Mouse (Mus musculus): ENCODE results near the gene Dhrs3.

Gene Dhrs3

GRCm38 (mm10) chr4:144934501-144934900 lies 41.9 kb downstream of the Dhrs3 start:
- in situ Hi-C loops (cut with MboI; ENCODE audit: low sequenced_read_pairs), result no loop called here

- in situ Hi-C loops (cut with MboI; ENCODE audit: low sequenced_read_pairs), result no loop called here
Observed at GRCm38 (mm10) chr4:144936563-144937154, 44.0 kb downstream of the Dhrs3 start.

- in situ Hi-C loops (cut with MboI; ENCODE audit: low sequenced_read_pairs), result no loop called here
Observed at GRCm38 (mm10) chr4:144939847-144940411, 47.3 kb downstream of the Dhrs3 start.

- in situ Hi-C loops (cut with MboI; ENCODE audit: low sequenced_read_pairs), result no loop called here
Observed at GRCm38 (mm10) chr4:144940796-144941462, 48.3 kb downstream of the Dhrs3 start.

GRCm38 (mm10) chr4:144942433-144942832 lies 49.8 kb downstream of the Dhrs3 start:
- in situ Hi-C loops (cut with MboI; ENCODE audit: low sequenced_read_pairs), result no loop called here

- in situ Hi-C loops (cut with MboI; ENCODE audit: low sequenced_read_pairs), result no loop called here
Observed at GRCm38 (mm10) chr4:144943273-144943672, 50.6 kb downstream of the Dhrs3 start.

- in situ Hi-C loops (cut with MboI; ENCODE audit: low sequenced_read_pairs), result no loop called here
Observed at GRCm38 (mm10) chr4:144947738-144948390, 55.2 kb downstream of the Dhrs3 start.

- in situ Hi-C loops (cut with MboI; ENCODE audit: low sequenced_read_pairs), result no loop called here
Observed at GRCm38 (mm10) chr4:144949441-144950326, 57.1 kb downstream of the Dhrs3 start.

- in situ Hi-C loops (cut with MboI; ENCODE audit: low sequenced_read_pairs), result no loop called here
Observed at GRCm38 (mm10) chr4:144950327-144950711, 57.7 kb downstream of the Dhrs3 start.

- in situ Hi-C loops (cut with MboI; ENCODE audit: low sequenced_read_pairs), result no loop called here
Observed at GRCm38 (mm10) chr4:144950883-144951282, 58.3 kb downstream of the Dhrs3 start.

GRCm38 (mm10) chr4:144951859-144952258 lies 59.2 kb downstream of the Dhrs3 start:
- in situ Hi-C loops (cut with MboI; ENCODE audit: low sequenced_read_pairs), result no loop called here

- in situ Hi-C loops (cut with MboI; ENCODE audit: low sequenced_read_pairs), result no loop called here
Observed at GRCm38 (mm10) chr4:144953421-144953820, 60.8 kb downstream of the Dhrs3 start.

GRCm38 (mm10) chr4:144955863-144956262 lies 63.2 kb downstream of the Dhrs3 start:
- in situ Hi-C loops (cut with MboI; ENCODE audit: low sequenced_read_pairs), result no loop called here

- in situ Hi-C loops (cut with MboI; ENCODE audit: low sequenced_read_pairs), result no loop called here
Observed at GRCm38 (mm10) chr4:144956293-144956692, 63.7 kb downstream of the Dhrs3 start.

- in situ Hi-C loops (cut with MboI; ENCODE audit: low sequenced_read_pairs), result no loop called here
Observed at GRCm38 (mm10) chr4:144957186-144957585, 64.6 kb downstream of the Dhrs3 start.

GRCm38 (mm10) chr4:144957721-144958120 lies 65.1 kb downstream of the Dhrs3 start:
- in situ Hi-C loops (cut with MboI; ENCODE audit: low sequenced_read_pairs), result no loop called here

- in situ Hi-C loops (cut with MboI; ENCODE audit: low sequenced_read_pairs), result no loop called here
Observed at GRCm38 (mm10) chr4:144960188-144960904, 67.7 kb downstream of the Dhrs3 start.

GRCm38 (mm10) chr4:144961232-144961631 lies 68.6 kb downstream of the Dhrs3 start:
- in situ Hi-C loops (cut with MboI; ENCODE audit: low sequenced_read_pairs), result no loop called here

- in situ Hi-C loops (cut with MboI; ENCODE audit: low sequenced_read_pairs), result no loop called here
Observed at GRCm38 (mm10) chr4:144961696-144962095, 69.1 kb downstream of the Dhrs3 start.

- in situ Hi-C loops (cut with MboI; ENCODE audit: low sequenced_read_pairs), result no loop called here
Observed at GRCm38 (mm10) chr4:144965255-144965654, 72.6 kb downstream of the Dhrs3 start.
